Mouse (Mus musculus): ENCODE results near the gene Gm21119.

The Gm21119 gene

GRCm38 (mm10) chr8:20652976-20653375 is 38.3 kb downstream of the Gm21119 start:
- DNase-seq (ENCODE audit: low spot score in 2 of 2), result peak; percentile 11 to 18

- peak; percentile 2 to 6 for DNase-seq (ENCODE audit: low spot score in 2 of 2)
Measured at GRCm38 (mm10) chr8:20678418-20678817, 63.7 kb downstream of the Gm21119 start.
